Mouse (Mus musculus): ENCODE data around the gene Plekhg1.

- no peak for TF ChIP-seq CTCF (IDR thresholded peaks at IDR 0.05; ENCODE audit: low read depth)
- TF ChIP-seq EP300 (IDR thresholded peaks at IDR 0.05; ENCODE audit: low read depth): no peak
Measured at GRCm38 (mm10) chr10:3863411-3864195, 123.4 kb downstream of the Plekhg1 start.
